8 mouse cellular contexts compared by ENCODE assay signal in genomic region chr6:72414076-72414756, GRCm38 (mm10). TPM values are rescaled to one million over a fixed set of nuclear protein-coding genes. Genes with fewer than 3 reads are reported as not detected.
DNase-seq lines count a peak whose midpoint lies in the region; ATAC-seq and TF ChIP-seq lines count a peak whose summit lies in the region.

TSS of gene Ggcx (plus strand) at chr6:72414308.

- peak; percentile 17; the same call in 1 of the 2 replicates for TF ChIP-seq CTCF in liver, embryonic 14.5 days (IDR thresholded peaks at IDR 0.05; ENCODE audit: low read depth)
- TF ChIP-seq CTCF in stomach, postnatal 0 days (IDR thresholded peaks at IDR 0.05; ENCODE audit: low read depth), result peak; percentile 38; the same call in 1 of the 2 replicates

- peak within 1 kb of the TSS; percentile 90 for H3K4me3 ChIP-seq in brown adipose tissue, adult 24 weeks (ENCODE audit: insufficient read depth, low read depth, low read length)
- peak within 1 kb of the TSS; percentile 82 to 91 for H3K4me3 ChIP-seq in heart, embryonic 14.5 days (ENCODE audit: control insufficient read depth in 1 of 2, insufficient read depth in 1 of 2, low read depth in 1 of 2, low read length in 2 of 2)
- H3K4me3 ChIP-seq in liver, embryonic 14.5 days (ENCODE audit: insufficient read depth in 1 of 2, low read depth in 2 of 2, low read length in 2 of 2), result peak within 1 kb of the TSS; percentile 65 to 84
- H3K4me3 ChIP-seq in neural tube, embryonic 11.5 days (ENCODE audit: low read depth, low read length), result peak within 1 kb of the TSS; percentile 68
- H3K4me3 ChIP-seq in stomach, postnatal 0 days (ENCODE audit: low read depth, low read length), result peak within 1 kb of the TSS; percentile 72

- H3K27ac ChIP-seq in brown adipose tissue, adult 24 weeks (replicated peaks; ENCODE audit: low read depth, low read length), result peak within 1 kb of the TSS; percentile 44
- H3K27ac ChIP-seq in heart, embryonic 14.5 days (replicated peaks in 1 of 2; ENCODE audit: control insufficient read depth in 1 of 2, insufficient read depth in 1 of 2, low read depth in 2 of 2, low read length in 2 of 2), result peak within 1 kb of the TSS; percentile 74
- peak within 1 kb of the TSS; percentile 45 for H3K27ac ChIP-seq in liver, embryonic 14.5 days
- H3K27ac ChIP-seq in neural tube, embryonic 11.5 days (ENCODE audit: low read depth, low read length), result no peak within 1 kb of the TSS
- H3K27ac ChIP-seq in stomach, postnatal 0 days (replicated peaks), result peak within 1 kb of the TSS; percentile 70

- peak; percentile 98 for DNase-seq in CD4-positive, CD25-positive, alpha-beta regulatory T cell, adult 2 months (ENCODE audit: low read depth, low spot score)
- DNase-seq in fibroblast of lung, adult 2 months (ENCODE audit: low read depth), result peak; percentile 82
- DNase-seq in kidney, postnatal 25 days, result peak; percentile 98
- peak; percentile 87 to 89 (median 87) for DNase-seq in liver, embryonic 14.5 days (ENCODE audit: low read depth in 3 of 3, low spot score in 3 of 3)
- DNase-seq in neural tube, embryonic 11.5 days (ENCODE audit: low spot score), result peak; percentile 98
- peak; percentile 97 for DNase-seq in stomach, postnatal 0 days (ENCODE audit: low spot score)

- no peak for TF ChIP-seq EP300 in liver, embryonic 14.5 days (IDR thresholded peaks at IDR 0.05; ENCODE audit: low read depth)
- no peak for TF ChIP-seq EP300 in stomach, postnatal 0 days (optimal IDR thresholded peaks at IDR 0.05)

- peaks cover 23% of the 10 kb centered on the region for H3K36me3 ChIP-seq in heart, embryonic 14.5 days (ENCODE audit: control insufficient read depth, insufficient read depth, low read length)
- no peaks in the 10 kb centered on the region; the same call in none of the 2 replicates for H3K36me3 ChIP-seq in liver, embryonic 14.5 days (replicated peaks; ENCODE audit: control insufficient read depth, insufficient read depth, low read depth)
- no peaks in the 10 kb centered on the region; the same call in 1 of the 2 replicates for H3K36me3 ChIP-seq in neural tube, embryonic 11.5 days (ENCODE audit: control insufficient read depth, insufficient read depth, low read length)
- H3K36me3 ChIP-seq in stomach, postnatal 0 days (ENCODE audit: control insufficient read depth, insufficient read depth, low read length), result peaks cover 10% of the 10 kb centered on the region; the same call in 1 of the 2 replicates

- H3K4me2 ChIP-seq in heart, embryonic 14.5 days (ENCODE audit: low read length), result peak within 1 kb of the TSS; percentile 83
- H3K4me2 ChIP-seq in liver, embryonic 14.5 days (ENCODE audit: low read depth), result peak within 1 kb of the TSS; percentile 86
- H3K4me2 ChIP-seq in neural tube, embryonic 11.5 days (ENCODE audit: low read depth), result peak within 1 kb of the TSS; percentile 53
- H3K4me2 ChIP-seq in stomach, postnatal 0 days (replicated peaks; ENCODE audit: low read depth), result peak within 1 kb of the TSS; percentile 66

- peaks cover 2% of the 10 kb centered on the region; the same call in 1 of the 2 replicates for H3K4me1 ChIP-seq in brown adipose tissue, adult 24 weeks (ENCODE audit: control insufficient read depth, insufficient read depth, insufficient read length, low read length)
- H3K4me1 ChIP-seq in heart, embryonic 14.5 days (ENCODE audit: control insufficient read depth in 2 of 2, insufficient read depth in 2 of 2, low read length in 2 of 2), result peaks cover 3 to 15% of the 10 kb centered on the region in 2 experiments; a peak in 3 of 4 replicates
- peaks cover 17 to 26% of the 10 kb centered on the region in 2 experiments for H3K4me1 ChIP-seq in liver, embryonic 14.5 days (replicated peaks; ENCODE audit: control insufficient read depth in 2 of 2, insufficient read depth in 2 of 2, low read length in 1 of 2)
- H3K4me1 ChIP-seq in neural tube, embryonic 11.5 days (ENCODE audit: control insufficient read depth, insufficient read depth, low read length), result peaks cover 2% of the 10 kb centered on the region; the same call in 1 of the 2 replicates
- no peaks in the 10 kb centered on the region for H3K4me1 ChIP-seq in stomach, postnatal 0 days (replicated peaks; ENCODE audit: control insufficient read depth, insufficient read depth)

- peak within 1 kb of the TSS; percentile 91 for H3K9ac ChIP-seq in heart, embryonic 14.5 days (ENCODE audit: low read length)
- peak within 1 kb of the TSS; percentile 80 for H3K9ac ChIP-seq in liver, embryonic 14.5 days (replicated peaks)
- H3K9ac ChIP-seq in neural tube, embryonic 11.5 days (ENCODE audit: low read length), result peak within 1 kb of the TSS; percentile 77
- peak within 1 kb of the TSS; percentile 81 for H3K9ac ChIP-seq in stomach, postnatal 0 days (ENCODE audit: low read length)

- H3K27me3 ChIP-seq in heart, embryonic 14.5 days (ENCODE audit: control insufficient read depth, insufficient read depth, low read length), result no peaks in the 10 kb centered on the region
- no peaks in the 10 kb centered on the region for H3K27me3 ChIP-seq in liver, embryonic 14.5 days (ENCODE audit: control insufficient read depth, insufficient read depth, low read length)
- H3K27me3 ChIP-seq in neural tube, embryonic 11.5 days (ENCODE audit: control insufficient read depth, insufficient read depth, low read length), result no peaks in the 10 kb centered on the region
- no peaks in the 10 kb centered on the region for H3K27me3 ChIP-seq in stomach, postnatal 0 days (ENCODE audit: control insufficient read depth, insufficient read depth, low read length)

- peak; percentile 91 for ATAC-seq in heart, embryonic 14.5 days (ENCODE audit: insufficient number of reproducible peaks, insufficient read depth, low FRiP score, low read depth)
- peak; percentile 83 for ATAC-seq in liver, embryonic 14.5 days (ENCODE audit: insufficient read depth)
- peak; percentile 95 for ATAC-seq in neural tube, embryonic 11.5 days (ENCODE audit: insufficient read depth, low FRiP score, low TSS enrichment)
- peak; percentile 96 for ATAC-seq in stomach, postnatal 0 days (ENCODE audit: low FRiP score, low TSS enrichment)

- no peaks in the 10 kb centered on the region for H3K9me3 ChIP-seq in heart, embryonic 14.5 days (ENCODE audit: control insufficient read depth, low read length)
- no peaks in the 10 kb centered on the region for H3K9me3 ChIP-seq in liver, embryonic 14.5 days (ENCODE audit: control insufficient read depth, low read length)
- no peaks in the 10 kb centered on the region for H3K9me3 ChIP-seq in neural tube, embryonic 11.5 days (ENCODE audit: control insufficient read depth, low read length)
- H3K9me3 ChIP-seq in stomach, postnatal 0 days (ENCODE audit: control insufficient read depth, low read length), result no peaks in the 10 kb centered on the region

- 2% methylated on average over 33 of the region's 33 CpGs for WGBS in heart, embryonic 14.5 days
- under 1% methylated on average over 33 of the region's 33 CpGs for WGBS in liver, embryonic 14.5 days (ENCODE audit: insufficient replicate concordance)
- 2% methylated on average over 33 of the region's 33 CpGs for WGBS in neural tube, embryonic 11.5 days
- under 1% methylated on average over 33 of the region's 33 CpGs for WGBS in stomach, postnatal 0 days

RNA-seq across cellular contexts. Expression of gene Ggcx, which starts in this region (rescaled TPM):
- 17.3 and 19.4 TPM in 2 replicates for polyA plus RNA-seq in brown adipose tissue, adult 24 weeks (2012; ENCODE audit: insufficient read depth, insufficient read length, missing spikeins)
- 24.1 and 26.3 TPM in 2 replicates for polyA plus RNA-seq in heart, embryonic 14.5 days (2014; fragmentation: Nextera tagmentation; extraction: Ambion mirVana)
- 10.9 and 11.3 TPM in 2 replicates for polyA plus RNA-seq in liver, embryonic 14.5 days (2012; rRNA removed)
- polyA plus RNA-seq in liver, embryonic 14.5 days (2014; fragmentation: Nextera tagmentation; extraction: Ambion mirVana), result 5.7 and 6.5 TPM in 2 replicates
- polyA plus RNA-seq in neural tube, embryonic 11.5 days (2014; fragmentation: Nextera tagmentation; extraction: Ambion mirVana), result 11.2 and 14.7 TPM in 2 replicates
- 10.7 and 10.8 TPM in 2 replicates for polyA plus RNA-seq in stomach, postnatal 0 days (2015; fragmentation: Nextera tagmentation; extraction: Ambion mirVana)
